Mouse (Mus musculus) CH12F3 (cell line): ENCODE data around the gene Ankrd11.
"Not testable (repeated sequence)": the region's sequence is repeated elsewhere in the genome, so short reads cannot be mapped to it uniquely, and the experiment has no call there.

ENCODE experiments used
- in situ Hi-C: fragments of 300-500 bp; cut with MboI; formaldehyde crosslinking; loops from 2 replicates; pipeline ENCODE4 v1.14.3; 2020; ENCODE audit warnings: low sequenced_read_pairs

Ankrd11 gene

GRCm38 (mm10) chr8:123042158-123042973 is at the start of gene Ankrd11:
Gene Ankrd11, minus strand, starts transcription at chr8:123042277.
- in situ Hi-C loops: no loop called here

- in situ Hi-C loops: no loop called here
Observed at GRCm38 (mm10) chr8:123087289-123087688, 45.2 kb upstream of the Ankrd11 start.

- in situ Hi-C loops: no loop called here
Observed at GRCm38 (mm10) chr8:123083610-123084009, 41.5 kb upstream of the Ankrd11 start.

- in situ Hi-C loops: no loop called here
Observed at GRCm38 (mm10) chr8:123082993-123083392, 40.9 kb upstream of the Ankrd11 start.

- in situ Hi-C loops: no loop called here
Observed at GRCm38 (mm10) chr8:123077213-123077612, 35.1 kb upstream of the Ankrd11 start.

GRCm38 (mm10) chr8:123071176-123071575 is 29.1 kb upstream of the Ankrd11 start:
- in situ Hi-C loops: no loop called here

GRCm38 (mm10) chr8:123066101-123066683 is 24.1 kb upstream of the Ankrd11 start:
- in situ Hi-C loops: no loop called here

- in situ Hi-C loops: no loop called here
Observed at GRCm38 (mm10) chr8:123065214-123066100, 23.4 kb upstream of the Ankrd11 start.

GRCm38 (mm10) chr8:123064809-123065213 is 22.7 kb upstream of the Ankrd11 start:
- in situ Hi-C loops: no loop called here

GRCm38 (mm10) chr8:123064072-123064471 is 22.0 kb upstream of the Ankrd11 start:
- in situ Hi-C loops: no loop called here

GRCm38 (mm10) chr8:123062721-123063120 is 20.6 kb upstream of the Ankrd11 start, which contains the start of gene Spg7:
Gene Spg7, plus strand, starts transcription at chr8:123062942.
- in situ Hi-C loops: no loop called here

GRCm38 (mm10) chr8:123051458-123051857 is 9.4 kb upstream of the Ankrd11 start:
- in situ Hi-C loops: no loop called here

GRCm38 (mm10) chr8:123048402-123048801 is 6.3 kb upstream of the Ankrd11 start:
- in situ Hi-C loops: no loop called here

GRCm38 (mm10) chr8:123047827-123048226 is 5.8 kb upstream of the Ankrd11 start:
- in situ Hi-C loops: no loop called here

GRCm38 (mm10) chr8:123046706-123047105 is 4.6 kb upstream of the Ankrd11 start:
- in situ Hi-C loops: no loop called here

GRCm38 (mm10) chr8:123044743-123045425 is 2.8 kb upstream of the Ankrd11 start:
- in situ Hi-C loops: not testable (repeated sequence)

GRCm38 (mm10) chr8:123043941-123044340 is 1.9 kb upstream of the Ankrd11 start:
- in situ Hi-C loops: no loop called here

- in situ Hi-C loops: no loop called here
Observed at GRCm38 (mm10) chr8:123042974-123043625, 1.0 kb upstream of the Ankrd11 start.

- in situ Hi-C loops: no loop called here
Observed at GRCm38 (mm10) chr8:123041774-123042105, 337 bp downstream of the Ankrd11 start.

GRCm38 (mm10) chr8:123041008-123041773 is 886 bp downstream of the Ankrd11 start:
- in situ Hi-C loops: no loop called here
